Mouse (Mus musculus): Measurements from ENCODE around the gene Gm20388.

DNA sequence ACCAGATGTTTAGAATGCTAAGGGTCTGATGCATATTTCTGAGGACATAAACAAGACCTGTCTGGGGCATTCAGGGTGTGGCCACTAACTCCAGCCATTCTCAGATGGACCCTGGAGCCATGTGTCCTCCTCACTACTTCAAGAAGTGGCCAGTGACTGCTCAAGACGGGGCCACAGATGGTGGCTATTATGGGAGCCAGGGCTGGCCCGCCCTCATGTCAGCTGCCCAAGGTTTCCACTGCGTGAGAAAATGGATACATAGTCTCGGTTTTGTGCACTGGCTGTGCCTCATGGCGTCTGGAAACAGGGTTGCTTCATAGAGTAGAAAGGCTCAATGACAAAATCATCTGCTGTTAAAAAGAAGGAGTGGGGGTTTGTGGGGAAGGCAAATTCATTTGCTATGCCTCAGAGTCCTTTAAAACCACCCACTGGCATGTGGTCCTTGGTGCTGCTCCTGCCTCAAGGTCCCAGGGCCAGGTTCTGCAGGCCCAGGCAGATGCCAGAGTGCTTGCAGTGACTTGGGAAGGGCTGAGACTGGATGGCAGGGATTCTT lies 1222.4 kb downstream of the Gm20388 start:
- TF ChIP-seq CTCF (IDR thresholded peaks at IDR 0.05; ENCODE audit: low read depth): no peak
- TF ChIP-seq EP300 (IDR thresholded peaks at IDR 0.05; ENCODE audit: low read depth): no peak
